Mouse (Mus musculus): ENCODE results near the gene Pml. TPM values are rescaled to one million over a fixed set of nuclear protein-coding genes. Genes with fewer than 3 reads are reported as not detected.
"Not testable (repeated sequence)": the region's sequence is repeated elsewhere in the genome, so short reads cannot be mapped to it uniquely, and the experiment has no call there.

The Pml gene
- polyA plus RNA-seq, 1 experiment from 2014 or later, result 18.9 TPM

DNA sequence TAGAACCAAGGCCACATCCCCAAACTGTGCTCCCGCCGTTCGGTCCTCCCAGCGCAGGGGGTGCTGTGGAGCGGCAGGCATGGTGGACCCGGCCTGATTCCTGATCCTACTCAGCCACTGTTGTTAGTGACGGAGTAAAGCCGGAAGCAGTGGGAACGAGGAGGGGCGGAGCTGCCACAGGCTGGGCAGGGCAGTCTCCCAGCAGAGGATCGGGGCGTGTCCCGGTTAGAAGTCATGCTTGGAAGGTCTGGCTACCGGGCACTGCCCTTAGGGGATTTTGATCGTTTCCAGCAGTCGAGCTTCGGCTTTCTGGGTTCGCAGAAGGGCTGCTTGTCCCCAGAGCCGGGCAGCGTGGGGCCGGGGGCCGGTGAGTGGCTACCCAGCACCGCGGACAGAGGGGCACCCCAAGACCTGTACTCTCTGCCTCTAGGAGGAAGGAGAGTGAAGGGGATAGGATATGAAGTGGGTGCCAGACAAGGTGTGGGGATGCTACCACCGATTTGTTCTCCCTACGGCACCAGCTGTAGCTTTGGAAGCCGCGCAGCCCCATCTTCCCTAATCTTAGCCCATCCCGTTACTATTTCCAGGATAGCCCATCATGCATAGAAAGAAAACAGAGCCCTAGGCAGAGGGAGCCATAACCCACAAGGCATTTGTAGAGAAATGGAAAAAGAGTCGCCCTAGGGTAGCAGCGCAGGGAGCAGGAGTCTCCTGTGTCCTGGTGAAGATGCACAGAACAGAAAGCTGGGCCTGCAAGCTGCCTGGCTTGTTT, 3.6 kb upstream of the Pml start, which contains the start of gene Stoml1:
Stoml1 (plus strand) TSS at position 132 of the 772 bp plus-strand sequence.
- Histone ChIP-seq H3K9ac (peak within 1 kb of the TSS; percentile 80), H3K27ac (peak within 1 kb of the TSS; percentile 87), H3K36me3 (no peaks in the 10 kb centered on the region; the same call in 1 of the 2 replicates), H3K4me3 (replicated peaks) (peak within 1 kb of the TSS; percentile 71), H3K4me1 (replicated peaks) (peaks cover 60% of the 10 kb centered on the region), H3K27me3 (no peaks in the 10 kb centered on the region), H3K9me3 (replicated peaks) (no peaks in the 10 kb centered on the region), H3K4me2 (peak within 1 kb of the TSS; percentile 91)
- ATAC-seq (ENCODE audit: low read depth) (peak; percentile 94), DNase-seq (peak; percentile 95)
- under 1% methylated on average over 31 of the region's 31 CpGs for WGBS (ENCODE audit: insufficient replicate concordance)

DNA sequence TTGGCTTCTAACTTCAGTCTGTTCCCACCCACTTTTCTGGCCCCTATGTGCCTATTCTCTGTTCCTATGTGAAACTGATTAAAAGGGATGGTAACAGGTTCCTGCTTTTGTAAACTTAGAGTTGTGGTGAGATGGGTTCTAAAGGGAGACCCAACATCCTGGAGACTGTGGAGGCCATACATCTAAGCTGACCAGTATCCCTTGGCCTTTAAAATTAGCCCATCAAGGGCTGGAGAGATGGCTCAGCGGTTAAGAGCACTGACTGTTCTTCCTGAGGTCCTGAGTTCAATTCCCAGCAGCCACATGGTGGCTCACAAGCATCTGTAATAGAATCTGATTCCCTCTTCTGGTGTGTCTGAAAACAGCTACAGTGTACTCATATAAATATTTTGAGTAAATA, 1.1 kb upstream of the Pml start:
- not testable (repeated sequence) for DNase-seq; H3K9me3 ChIP-seq (replicated peaks); H3K27me3 ChIP-seq; H3K4me3 ChIP-seq (replicated peaks); ATAC-seq (ENCODE audit: low read depth); H3K36me3 ChIP-seq
- H3K27ac ChIP-seq, result peak overlapping the region; percentile 97
- H3K4me2 ChIP-seq, result 0 out of 2 replicates have a peak overlapping the region, but pooled peaks have one; percentile 95
- H3K4me1 ChIP-seq (replicated peaks), result peaks cover 71% of the 10 kb centered on the region
- 97% methylated on average over 1 of the region's 1 CpGs for WGBS (ENCODE audit: insufficient replicate concordance)
- 0 out of 2 replicates have a peak overlapping the region, but pooled peaks have one; percentile 92 for H3K9ac ChIP-seq

DNA sequence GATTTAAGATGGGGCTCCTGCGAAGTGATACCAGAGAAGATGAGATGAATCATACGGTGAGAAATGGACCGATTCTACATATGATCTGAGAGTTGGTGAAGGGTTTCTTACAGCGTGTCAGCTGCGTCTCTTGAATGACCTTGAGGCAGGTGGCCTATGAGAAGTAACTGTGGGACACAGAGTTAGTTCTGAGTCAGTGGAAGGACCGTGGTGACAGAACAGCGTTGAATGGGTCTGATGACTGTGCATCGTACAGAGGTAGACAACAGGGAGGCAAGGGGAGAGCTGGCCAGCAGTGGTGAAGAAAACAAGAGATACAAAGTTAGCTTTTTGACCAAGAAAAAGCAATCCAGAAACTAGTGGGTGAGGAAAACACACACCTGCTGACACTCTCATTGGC, 736 bp upstream of the Pml start:
- no peak for ATAC-seq (ENCODE audit: low read depth)
- Histone ChIP-seq H3K27me3 (no peaks in the 10 kb centered on the region), H3K27ac (peak overlapping the region; percentile 97), H3K9me3 (replicated peaks) (no peaks in the 10 kb centered on the region), H3K4me2 (peak overlapping the region; percentile 95), H3K36me3 (peaks cover 5% of the 10 kb centered on the region), H3K4me1 (replicated peaks) (peaks cover 68% of the 10 kb centered on the region), H3K9ac (peak overlapping the region; percentile 92), H3K4me3 (replicated peaks) (peak overlapping the region; percentile 82; the same call in 1 of the 2 replicates)
- DNase-seq, result no peak
- WGBS (ENCODE audit: insufficient replicate concordance), result 75% methylated on average over 8 of the region's 8 CpGs

DNA sequence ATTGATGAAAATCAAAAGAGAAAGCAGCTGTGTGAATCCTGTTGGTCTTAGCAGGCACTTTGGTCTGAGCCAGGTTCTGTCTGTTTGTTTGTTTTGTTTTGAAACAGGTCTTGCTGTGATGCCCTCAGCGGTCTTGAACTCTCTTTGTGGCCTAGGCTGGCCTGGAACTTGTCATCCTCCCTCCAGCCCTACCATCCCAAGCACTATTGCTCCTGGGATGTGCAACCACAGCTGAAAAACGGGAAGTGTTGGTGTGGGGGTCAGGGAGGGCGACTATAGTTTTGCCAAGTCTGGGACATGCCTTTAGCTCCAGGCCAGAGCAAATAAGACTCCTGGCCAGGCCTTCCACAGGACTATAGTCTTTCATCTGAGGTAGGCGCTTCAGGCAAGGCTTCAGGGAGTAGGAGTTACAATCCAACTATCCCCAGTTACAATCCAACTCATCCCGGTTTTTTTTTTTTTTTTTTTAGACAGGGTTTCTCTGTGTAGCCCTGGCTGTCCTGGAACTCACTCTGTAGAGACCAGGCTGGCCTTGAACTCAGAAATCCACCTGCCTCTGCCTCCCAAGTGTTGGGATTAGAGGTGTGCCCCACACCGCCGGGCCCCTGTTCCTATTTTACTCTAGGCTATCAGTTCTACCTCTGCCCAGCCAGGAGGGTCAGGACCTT, 706 bp downstream of the Pml start:
- Histone ChIP-seq H3K27me3 (no peaks in the 10 kb centered on the region), H3K4me3 (replicated peaks) (peak overlapping the region; percentile 82), H3K27ac (peak overlapping the region; percentile 97), H3K9me3 (replicated peaks) (no peaks in the 10 kb centered on the region), H3K36me3 (peaks cover 19% of the 10 kb centered on the region), H3K9ac (peak overlapping the region; percentile 92), H3K4me2 (peak overlapping the region; percentile 95), H3K4me1 (replicated peaks) (peaks cover 70% of the 10 kb centered on the region)
- 7% methylated on average over 7 of the region's 7 CpGs for WGBS (ENCODE audit: insufficient replicate concordance)
- ATAC-seq (ENCODE audit: low read depth), result no peak
- no peak for DNase-seq

DNA sequence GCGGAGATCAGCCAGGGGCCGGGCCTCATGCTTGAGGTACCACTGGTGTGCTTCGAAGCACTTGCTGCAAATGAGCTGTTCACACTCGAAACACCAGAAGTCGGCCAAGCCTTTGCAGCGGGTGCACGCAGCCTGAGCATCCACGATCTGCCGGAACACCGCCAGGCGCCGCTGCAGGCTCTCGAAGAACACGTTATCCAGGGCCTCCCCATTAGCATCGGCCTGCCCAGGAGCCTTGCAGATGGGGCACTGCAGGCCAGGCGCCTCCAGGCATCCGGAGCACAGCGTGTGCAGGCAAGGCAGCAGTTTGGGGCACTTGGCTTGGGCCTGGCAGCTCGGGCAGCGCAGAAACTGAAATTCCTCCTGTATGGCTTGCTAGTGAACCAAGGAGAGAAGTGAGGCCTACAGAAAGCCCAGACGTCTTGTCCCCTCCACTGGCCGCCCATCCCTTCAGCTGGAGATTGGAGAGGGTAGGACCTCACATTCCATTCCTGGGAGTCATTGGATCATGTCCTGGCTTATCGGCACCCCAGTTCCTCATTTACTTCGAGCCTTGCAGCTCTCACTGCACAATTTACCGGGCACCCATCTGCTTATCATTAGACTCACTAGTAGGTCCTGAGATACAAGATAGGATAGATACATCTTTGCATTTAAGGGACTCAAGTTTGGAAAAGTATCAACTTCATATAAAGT, 2.4 kb downstream of the Pml start:
- Histone ChIP-seq H3K9me3 (replicated peaks) (no peaks in the 10 kb centered on the region), H3K9ac (peak overlapping the region; percentile 92), H3K36me3 (peaks cover 36% of the 10 kb centered on the region), H3K4me1 (replicated peaks) (peaks cover 71% of the 10 kb centered on the region), H3K4me3 (replicated peaks) (peak overlapping the region; percentile 82), H3K4me2 (peak overlapping the region; percentile 95), H3K27me3 (no peaks in the 10 kb centered on the region), H3K27ac (peak overlapping the region; percentile 97)
- DNase-seq (peak; percentile 81), ATAC-seq (ENCODE audit: low read depth) (peak; percentile 84)
- WGBS (ENCODE audit: insufficient replicate concordance), result 6% methylated on average over 25 of the region's 25 CpGs

DNA sequence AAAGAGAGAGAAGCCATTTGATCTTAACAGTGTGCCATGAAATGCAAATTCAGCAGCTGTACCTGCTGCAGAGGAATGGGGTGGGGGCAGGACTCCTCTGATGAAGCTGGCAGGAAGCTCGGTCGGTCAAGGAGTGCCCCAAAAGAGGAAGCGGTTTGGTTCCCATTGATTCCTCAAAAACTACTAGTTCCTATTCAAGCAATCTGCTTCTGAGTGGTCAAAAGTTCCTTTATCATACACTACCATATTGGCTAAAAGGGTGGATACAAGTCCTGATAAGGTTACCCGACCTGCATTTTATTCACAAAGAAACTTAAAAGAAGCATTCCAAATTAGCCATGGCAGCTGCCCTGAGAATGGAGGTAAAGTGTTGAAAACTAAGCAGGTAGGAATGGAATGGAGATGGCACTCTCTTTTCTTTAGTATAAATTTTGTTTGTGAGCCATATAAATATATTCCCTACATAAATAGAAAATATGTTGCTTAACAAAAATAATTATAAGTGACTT, 3.4 kb downstream of the Pml start:
- Histone ChIP-seq H3K4me3 (replicated peaks) (peak overlapping the region; percentile 82), H3K4me2 (peak overlapping the region; percentile 95), H3K9ac (peak overlapping the region; percentile 92), H3K4me1 (replicated peaks) (peaks cover 79% of the 10 kb centered on the region), H3K27me3 (no peaks in the 10 kb centered on the region), H3K36me3 (peaks cover 45% of the 10 kb centered on the region), H3K9me3 (replicated peaks) (no peaks in the 10 kb centered on the region), H3K27ac (peak overlapping the region; percentile 97)
- DNase-seq, result peak; percentile 59
- ATAC-seq (ENCODE audit: low read depth), result peak; percentile 52
- 11% methylated on average over 4 of the region's 4 CpGs for WGBS (ENCODE audit: insufficient replicate concordance)

DNA sequence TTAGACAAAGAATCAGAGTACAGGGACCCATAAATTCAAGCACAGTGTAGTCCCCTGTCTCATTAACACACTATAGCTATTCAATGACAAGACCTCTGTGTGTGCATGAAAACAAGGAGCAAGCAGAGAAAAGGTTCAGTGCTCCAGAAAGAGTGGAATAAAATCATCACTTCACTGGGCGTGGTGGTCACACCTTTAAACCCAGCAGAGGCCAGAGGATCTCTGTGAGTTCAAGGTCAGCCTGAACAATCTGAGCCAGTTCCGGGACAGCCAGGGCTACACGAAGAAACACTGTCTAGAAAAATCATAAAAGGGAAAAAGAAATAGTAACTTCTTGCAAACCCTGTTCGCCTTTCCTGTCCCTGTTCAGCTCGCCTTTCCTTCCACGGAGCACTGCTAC, 5.9 kb downstream of the Pml start:
- 86% methylated on average over 6 of the region's 6 CpGs for WGBS (ENCODE audit: insufficient replicate concordance)
- peaks cover 64% of the 10 kb centered on the region for H3K36me3 ChIP-seq
- peak overlapping the region; percentile 65 for H3K4me2 ChIP-seq
- H3K9me3 ChIP-seq (replicated peaks), result no peaks in the 10 kb centered on the region
- no peaks in the 10 kb centered on the region for H3K27me3 ChIP-seq
- H3K4me3 ChIP-seq (replicated peaks), result no peak overlapping the region
- H3K27ac ChIP-seq, result peak overlapping the region; percentile 24; the same call in 1 of the 2 replicates
- peak overlapping the region; percentile 36; the same call in 1 of the 2 replicates for H3K9ac ChIP-seq
- peaks cover 71% of the 10 kb centered on the region for H3K4me1 ChIP-seq (replicated peaks)
- ATAC-seq (ENCODE audit: low read depth) (no peak), DNase-seq (no peak)

DNA sequence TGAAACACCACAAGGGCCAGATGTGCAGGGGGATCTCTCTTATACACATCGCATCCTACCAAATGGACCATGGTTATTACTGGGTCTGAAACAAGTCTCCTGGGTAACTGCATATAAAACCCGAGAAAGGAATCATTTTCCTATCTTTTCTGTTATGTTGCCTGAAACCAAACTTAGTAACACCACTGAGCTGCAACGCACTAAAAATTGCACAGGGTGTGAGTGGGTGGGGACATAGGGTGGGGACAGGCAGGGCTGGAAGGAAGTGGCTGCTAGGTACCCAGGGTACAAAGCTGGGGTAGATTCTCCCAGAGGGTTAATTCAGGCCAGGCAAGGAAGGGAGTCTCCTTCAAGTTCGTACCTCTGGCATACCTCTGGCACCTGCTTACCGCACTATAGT, 6.9 kb downstream of the Pml start:
- Histone ChIP-seq H3K4me3 (replicated peaks) (0 out of 2 replicates have a peak overlapping the region, but pooled peaks have one; percentile 0), H3K27me3 (no peaks in the 10 kb centered on the region), H3K27ac (peak overlapping the region; percentile 47), H3K9me3 (replicated peaks) (no peaks in the 10 kb centered on the region), H3K9ac (0 out of 2 replicates have a peak overlapping the region, but pooled peaks have one; percentile 17), H3K4me1 (replicated peaks) (peaks cover 66% of the 10 kb centered on the region), H3K4me2 (peak overlapping the region; percentile 65), H3K36me3 (peaks cover 67% of the 10 kb centered on the region)
- 69% methylated on average over 5 of the region's 5 CpGs for WGBS (ENCODE audit: insufficient replicate concordance)
- no peak for DNase-seq
- ATAC-seq (ENCODE audit: low read depth), result no peak

DNA sequence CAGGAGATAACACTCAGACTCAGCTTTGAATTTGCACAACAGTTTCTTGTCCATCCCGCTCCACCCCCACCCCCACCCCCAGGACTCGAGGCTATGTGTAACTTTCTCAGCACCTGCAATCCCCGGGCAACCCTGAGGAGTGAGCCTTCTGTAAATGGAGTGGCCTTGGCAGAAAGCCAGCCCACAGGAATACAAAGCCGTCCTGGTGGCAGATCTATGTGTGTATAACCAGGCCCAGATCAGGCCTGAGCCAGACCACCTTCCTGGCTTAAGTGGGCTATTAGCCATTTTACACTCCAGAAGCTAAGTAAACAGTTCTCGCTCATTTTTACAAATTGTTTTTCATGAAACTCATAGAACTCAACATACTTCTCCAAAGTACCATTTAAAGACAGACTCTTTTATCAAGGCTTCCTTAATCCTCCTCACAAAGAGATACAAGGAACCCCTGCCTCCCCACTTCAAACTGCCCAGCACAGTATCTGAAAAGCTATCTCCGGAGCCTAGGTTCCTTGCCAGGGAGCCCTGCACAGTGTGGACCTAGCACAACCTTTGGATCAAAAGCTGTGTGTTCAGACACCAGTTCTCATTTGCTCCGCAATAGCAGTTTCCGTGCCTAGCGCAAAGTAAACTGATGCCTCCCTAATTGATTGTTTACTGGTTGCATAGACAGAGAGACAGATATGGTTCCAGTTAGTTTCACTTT, 7.7 kb downstream of the Pml start:
- Histone ChIP-seq H3K9ac (no peak overlapping the region), H3K27ac (peak overlapping the region; percentile 47; the same call in 1 of the 2 replicates), H3K4me3 (replicated peaks) (no peak overlapping the region), H3K36me3 (peaks cover 72% of the 10 kb centered on the region), H3K4me1 (replicated peaks) (peaks cover 61% of the 10 kb centered on the region), H3K9me3 (replicated peaks) (no peaks in the 10 kb centered on the region), H3K4me2 (no peak overlapping the region), H3K27me3 (no peaks in the 10 kb centered on the region)
- no peak for DNase-seq
- 65% methylated on average over 9 of the region's 9 CpGs for WGBS (ENCODE audit: insufficient replicate concordance)
- no peak for ATAC-seq (ENCODE audit: low read depth)

DNA sequence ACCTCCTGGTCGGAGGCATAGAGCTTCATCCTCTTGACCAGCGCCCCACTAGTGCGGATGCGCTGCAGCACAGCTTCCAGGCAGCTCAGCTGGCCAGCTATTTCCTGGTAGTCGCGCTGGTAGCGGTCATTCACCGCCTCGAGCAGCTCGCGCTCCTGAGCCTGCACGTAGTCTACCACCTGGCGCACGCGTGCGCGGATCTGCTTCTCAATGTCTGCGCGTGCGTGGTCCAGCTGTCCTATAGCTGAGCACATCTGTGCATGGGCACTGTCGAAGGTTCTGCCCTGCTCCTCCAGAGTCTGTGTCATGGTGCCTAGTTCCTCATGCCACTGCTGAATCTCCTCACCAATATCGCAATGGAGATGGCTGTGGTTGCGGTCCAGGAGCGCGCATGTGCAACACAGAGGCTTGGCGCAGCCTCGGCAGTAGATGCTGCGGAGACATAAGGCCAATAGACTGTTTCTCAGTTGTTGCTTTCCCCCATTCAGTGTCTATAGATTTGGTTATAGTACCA, 15.0 kb downstream of the Pml start:
- ATAC-seq (ENCODE audit: low read depth) (no peak), DNase-seq (no peak)
- Histone ChIP-seq H3K9me3 (replicated peaks) (no peaks in the 10 kb centered on the region), H3K4me2 (no peak overlapping the region), H3K4me1 (replicated peaks) (peaks cover 16% of the 10 kb centered on the region), H3K36me3 (peaks cover 78% of the 10 kb centered on the region), H3K9ac (no peak overlapping the region), H3K4me3 (replicated peaks) (no peak overlapping the region), H3K27me3 (no peaks in the 10 kb centered on the region), H3K27ac (no peak overlapping the region)
- WGBS (ENCODE audit: insufficient replicate concordance), result 94% methylated on average over 28 of the region's 28 CpGs
